Mouse (Mus musculus): ENCODE data around the gene Selenov. TPM values are rescaled to one million over a fixed set of nuclear protein-coding genes. Genes with fewer than 3 reads are reported as not detected.

Gene Selenov
- not detected in 2 replicates for total RNA-seq (2017)

- no peak for ATAC-seq (replicated peaks in 1 of 2; ENCODE audit: insufficient read depth in 1 of 2, low FRiP score in 2 of 2, low TSS enrichment in 1 of 2, low read depth in 1 of 2, poor library complexity in 2 of 2, severe bottlenecking in 2 of 2)
Observed at GRCm38 (mm10) chr7:28290638-28291590, at the start of gene Selenov. TSS of gene Selenov (minus strand) at chr7:28291186.

DNA sequence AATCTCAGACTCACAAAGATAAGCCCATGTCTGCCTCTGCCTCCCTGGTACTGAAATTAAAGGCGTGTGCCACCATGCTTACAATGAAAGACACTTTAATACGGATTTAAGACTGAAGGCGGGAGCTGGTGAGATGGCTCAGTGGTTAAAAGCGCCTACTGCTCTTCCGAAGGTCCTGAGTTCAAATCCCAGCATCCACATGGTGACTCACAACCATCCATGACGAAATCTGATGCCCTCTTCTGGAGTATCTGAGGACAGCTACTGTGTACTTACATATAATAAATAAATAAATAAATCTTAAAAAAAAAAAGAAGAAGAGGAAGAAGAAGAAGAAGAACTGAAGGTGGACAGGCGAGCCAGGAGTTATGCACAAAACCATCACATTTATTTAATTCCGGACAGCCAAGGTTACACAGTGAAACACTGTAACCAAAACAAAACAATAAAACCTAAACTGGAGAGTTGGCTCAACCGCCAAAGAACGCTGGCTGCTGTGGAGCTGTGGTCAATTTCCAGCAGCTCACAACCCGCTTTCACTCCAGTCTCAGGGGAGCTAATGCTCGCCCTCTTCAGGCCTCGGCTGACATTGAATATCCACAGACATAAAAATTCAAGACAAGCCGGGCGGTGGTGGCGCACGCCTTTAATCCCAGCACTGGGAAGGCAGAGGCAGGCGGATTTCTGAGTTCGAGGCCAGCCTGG is 48.4 kb upstream of the Selenov start:
- ATAC-seq (replicated peaks in 1 of 2; ENCODE audit: insufficient read depth in 1 of 2, low FRiP score in 2 of 2, low TSS enrichment in 1 of 2, low read depth in 1 of 2, poor library complexity in 2 of 2, severe bottlenecking in 2 of 2), result peak; percentile 73 to 76; a peak in 3 of 4 replicates

DNA sequence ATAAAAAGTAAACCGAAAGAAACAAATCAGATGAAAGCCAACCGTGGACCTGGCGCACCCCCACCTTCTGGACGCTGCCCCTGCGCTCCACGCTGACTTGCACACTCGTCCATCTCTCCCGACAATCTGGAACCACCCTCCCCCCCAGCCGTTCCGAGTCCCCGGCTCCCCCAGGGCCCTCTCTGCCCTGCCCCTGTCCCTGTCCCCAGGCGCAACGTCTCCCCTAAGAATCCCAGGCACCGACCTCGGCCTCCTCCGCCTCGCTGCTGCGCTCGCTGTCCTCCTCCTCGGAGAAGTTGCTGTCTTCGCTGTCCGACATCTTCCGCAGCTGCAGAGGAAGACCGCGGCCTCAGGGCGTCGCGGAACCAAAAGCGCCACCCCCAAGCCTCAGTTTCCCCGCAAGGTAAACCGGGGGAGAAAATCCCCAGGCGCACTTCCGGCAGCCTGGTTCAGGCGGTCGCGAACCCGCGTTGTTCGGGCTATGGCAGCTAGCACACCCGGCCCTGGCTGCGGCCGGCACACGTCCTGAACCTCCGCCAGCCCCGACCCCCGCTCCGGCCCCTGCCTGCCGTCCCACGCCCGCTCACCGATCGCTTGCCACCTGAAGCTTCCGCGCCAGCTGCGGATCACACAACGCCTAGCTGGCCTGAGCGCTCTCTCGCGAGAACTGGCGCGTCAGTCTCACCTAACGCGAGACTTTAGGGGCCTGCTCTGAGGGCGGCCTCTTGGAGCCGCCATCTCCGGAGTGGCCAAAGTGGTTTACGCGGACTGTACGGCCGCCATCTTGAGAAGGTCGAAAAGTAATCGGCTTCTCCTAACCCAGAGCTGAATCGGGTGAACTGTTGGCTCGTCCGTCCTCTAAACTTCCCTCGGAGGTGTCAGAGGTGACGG is 47.4 kb upstream of the Selenov start, which contains the start of gene Supt5:
TSS of gene Supt5 (minus strand) at position 639 of the 891 bp plus-strand sequence.
- peak; percentile 95 to 97 for ATAC-seq (replicated peaks in 1 of 2; ENCODE audit: insufficient read depth in 1 of 2, low FRiP score in 2 of 2, low TSS enrichment in 1 of 2, low read depth in 1 of 2, poor library complexity in 2 of 2, severe bottlenecking in 2 of 2)

DNA sequence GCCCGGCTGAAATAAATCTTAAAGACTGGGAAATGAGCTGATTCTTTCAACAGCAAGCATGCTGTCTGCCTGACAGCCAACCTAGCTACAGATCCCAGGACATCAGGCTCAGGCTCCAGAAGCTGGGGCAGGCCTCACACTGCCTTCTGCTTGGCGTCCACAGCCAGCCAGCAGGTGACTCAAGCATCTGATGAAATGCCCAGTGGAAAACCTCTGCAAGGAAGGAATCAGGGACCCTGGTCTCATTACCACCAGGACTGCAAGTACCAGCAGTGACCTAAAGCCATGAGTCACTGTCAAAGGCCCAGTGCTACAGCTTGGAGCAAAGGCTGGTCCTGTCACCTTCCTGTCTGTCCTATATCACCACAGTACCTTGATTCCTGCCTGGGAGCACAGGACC is 44.5 kb upstream of the Selenov start:
- ATAC-seq (replicated peaks in 1 of 2; ENCODE audit: insufficient read depth in 1 of 2, low FRiP score in 2 of 2, low TSS enrichment in 1 of 2, low read depth in 1 of 2, poor library complexity in 2 of 2, severe bottlenecking in 2 of 2), result no peak

- ATAC-seq (replicated peaks in 1 of 2; ENCODE audit: insufficient read depth in 1 of 2, low FRiP score in 2 of 2, low TSS enrichment in 1 of 2, low read depth in 1 of 2, poor library complexity in 2 of 2, severe bottlenecking in 2 of 2), result no peak
Observed at GRCm38 (mm10) chr7:28334534-28334933, 43.5 kb upstream of the Selenov start.

GRCm38 (mm10) chr7:28328260-28328659 is 37.3 kb upstream of the Selenov start:
- no peak for ATAC-seq (replicated peaks in 1 of 2; ENCODE audit: insufficient read depth in 1 of 2, low FRiP score in 2 of 2, low TSS enrichment in 1 of 2, low read depth in 1 of 2, poor library complexity in 2 of 2, severe bottlenecking in 2 of 2)

DNA sequence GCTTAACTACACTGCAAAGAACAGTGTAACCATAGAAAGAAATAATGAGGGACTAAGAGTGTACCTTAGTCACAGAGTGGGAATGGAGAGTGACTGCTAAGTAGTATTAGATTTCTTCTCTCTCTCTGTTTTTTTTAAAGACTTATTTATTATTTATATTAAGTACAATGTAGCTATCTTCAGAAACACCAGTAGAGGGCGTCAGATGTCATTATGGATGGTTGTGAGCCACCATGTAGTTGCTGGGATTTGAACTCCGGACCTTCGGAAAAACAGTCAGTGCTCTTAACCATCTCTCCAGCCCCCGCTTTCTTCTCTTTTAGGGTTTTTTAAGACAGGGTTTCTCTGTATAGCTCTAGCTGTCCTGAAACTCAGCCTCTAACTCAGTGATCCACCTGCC is 35.5 kb upstream of the Selenov start:
- ATAC-seq (replicated peaks in 1 of 2; ENCODE audit: insufficient read depth in 1 of 2, low FRiP score in 2 of 2, low TSS enrichment in 1 of 2, low read depth in 1 of 2, poor library complexity in 2 of 2, severe bottlenecking in 2 of 2), result no peak

DNA sequence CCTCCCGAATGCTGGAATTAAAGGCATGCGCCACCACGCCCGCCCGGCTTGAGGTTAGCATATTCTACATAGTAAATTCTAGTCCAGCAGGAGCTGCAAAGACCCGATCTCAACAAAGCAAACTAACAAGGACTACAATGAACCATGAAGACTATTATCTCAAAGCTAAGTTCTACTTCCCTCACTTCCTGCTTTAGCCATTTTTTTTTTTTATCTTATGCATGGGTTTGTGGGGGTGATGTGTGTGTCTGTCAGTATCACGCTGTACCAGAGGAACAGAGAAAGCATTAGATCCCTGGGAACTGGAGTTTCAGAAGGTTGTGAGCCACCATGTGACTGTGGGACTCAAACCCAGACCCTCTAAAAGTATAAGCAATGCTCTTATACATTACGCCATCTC is 34.3 kb upstream of the Selenov start:
- ATAC-seq (replicated peaks in 1 of 2; ENCODE audit: insufficient read depth in 1 of 2, low FRiP score in 2 of 2, low TSS enrichment in 1 of 2, low read depth in 1 of 2, poor library complexity in 2 of 2, severe bottlenecking in 2 of 2), result no peak

- ATAC-seq (replicated peaks in 1 of 2; ENCODE audit: insufficient read depth in 1 of 2, low FRiP score in 2 of 2, low TSS enrichment in 1 of 2, low read depth in 1 of 2, poor library complexity in 2 of 2, severe bottlenecking in 2 of 2), result peak; percentile 85 to 91
Observed at GRCm38 (mm10) chr7:28321974-28322720, 31.2 kb upstream of the Selenov start.

- no peak for ATAC-seq (replicated peaks in 1 of 2; ENCODE audit: insufficient read depth in 1 of 2, low FRiP score in 2 of 2, low TSS enrichment in 1 of 2, low read depth in 1 of 2, poor library complexity in 2 of 2, severe bottlenecking in 2 of 2)
Observed at GRCm38 (mm10) chr7:28318714-28319113, 27.7 kb upstream of the Selenov start.

GRCm38 (mm10) chr7:28318036-28318435 is 27.1 kb upstream of the Selenov start:
- ATAC-seq (replicated peaks in 1 of 2; ENCODE audit: insufficient read depth in 1 of 2, low FRiP score in 2 of 2, low TSS enrichment in 1 of 2, low read depth in 1 of 2, poor library complexity in 2 of 2, severe bottlenecking in 2 of 2), result no peak

DNA sequence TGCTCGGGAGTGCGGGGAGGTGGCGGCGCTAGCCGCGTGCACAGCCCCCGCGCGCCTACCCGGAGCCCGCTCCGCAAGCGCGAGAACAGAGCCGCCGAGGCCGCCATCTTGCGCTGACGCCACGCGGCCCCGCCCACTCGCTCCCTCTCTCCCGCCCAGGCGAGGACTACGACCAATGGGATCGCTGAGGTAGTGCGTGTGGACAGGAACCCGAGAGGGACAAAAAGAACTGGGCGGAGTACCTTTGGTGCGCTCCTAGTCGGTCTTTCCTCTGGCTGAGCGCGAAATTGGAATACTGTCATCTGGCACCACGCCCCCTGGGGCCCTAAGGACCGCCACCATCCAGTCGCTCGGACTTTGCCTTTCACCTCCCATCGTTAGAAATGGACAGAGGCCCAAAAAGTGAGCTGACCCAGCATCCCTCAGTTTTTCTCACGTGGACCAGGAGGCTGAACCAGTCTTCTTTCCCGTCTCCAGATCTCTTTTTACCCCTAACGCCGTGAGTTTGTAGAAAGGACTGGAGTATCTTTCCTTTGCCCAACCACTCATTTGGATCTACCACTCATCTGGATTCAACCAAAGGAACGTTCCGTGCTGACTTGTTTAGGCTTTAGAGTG is 21.0 kb upstream of the Selenov start, which contains the start of gene Timm50:
TSS of gene Timm50 (minus strand) at position 147 of the 618 bp plus-strand sequence.
- peak; percentile 97 to 99 for ATAC-seq (replicated peaks in 1 of 2; ENCODE audit: insufficient read depth in 1 of 2, low FRiP score in 2 of 2, low TSS enrichment in 1 of 2, low read depth in 1 of 2, poor library complexity in 2 of 2, severe bottlenecking in 2 of 2)

DNA sequence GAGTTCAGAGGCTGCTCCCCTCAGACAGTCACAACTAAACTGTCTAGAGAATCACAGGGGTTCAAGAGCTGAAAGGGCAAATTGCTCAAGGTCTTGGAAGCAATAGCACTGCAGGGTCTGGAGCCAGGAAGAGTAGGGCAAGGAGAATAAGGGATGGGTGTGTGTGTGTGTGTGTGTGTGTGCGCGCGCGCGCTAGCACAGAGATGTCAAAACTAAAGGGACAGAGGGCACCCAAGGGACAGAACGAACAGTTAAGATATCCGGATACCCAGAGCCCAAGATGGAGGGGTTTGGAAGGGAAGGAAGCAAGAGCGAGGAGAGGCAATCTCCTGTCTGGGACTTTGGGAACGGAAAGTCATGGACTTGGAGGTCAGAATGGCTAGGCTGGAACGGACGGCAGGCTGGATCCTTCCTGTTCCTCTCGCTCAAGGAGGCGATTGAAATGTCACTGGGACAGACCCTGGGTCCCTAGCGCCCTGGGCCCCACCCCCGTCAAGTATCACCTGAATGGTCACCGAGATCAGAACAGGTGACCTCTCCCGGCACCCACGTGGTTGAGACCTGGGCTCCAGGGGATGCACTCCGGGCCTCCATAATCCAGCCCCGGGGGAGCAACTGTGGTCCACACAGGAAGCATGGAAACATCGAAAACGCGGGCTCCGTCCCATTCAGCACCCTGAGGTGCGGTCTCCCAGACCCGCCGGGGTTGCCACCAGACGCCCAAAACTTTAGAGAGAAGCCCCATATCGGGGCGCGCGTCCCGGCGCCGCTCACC is 20.4 kb upstream of the Selenov start:
- ATAC-seq (replicated peaks in 1 of 2; ENCODE audit: insufficient read depth in 1 of 2, low FRiP score in 2 of 2, low TSS enrichment in 1 of 2, low read depth in 1 of 2, poor library complexity in 2 of 2, severe bottlenecking in 2 of 2), result peak in 1 of 2 experiments; percentile 14; a peak in 2 of 4 replicates

DNA sequence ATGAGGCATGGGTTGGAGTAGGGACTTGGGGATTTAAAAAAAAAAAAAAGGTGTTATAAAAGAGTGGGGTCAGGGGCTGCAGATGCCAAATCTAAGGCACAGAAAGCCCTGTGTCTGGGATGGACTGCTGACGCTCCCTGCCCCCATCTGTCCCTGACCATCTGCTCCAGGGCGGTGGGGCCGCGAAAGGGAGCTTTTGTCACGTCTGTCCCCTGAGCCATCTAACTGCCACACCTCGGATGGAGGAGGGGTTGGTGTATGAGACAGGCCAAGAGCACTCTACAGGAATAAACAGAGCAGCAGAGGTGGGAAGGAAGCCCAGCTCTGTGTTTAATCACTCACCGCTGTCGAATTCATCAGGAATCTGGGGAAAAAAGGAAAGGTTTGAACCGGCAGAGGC is 18.8 kb upstream of the Selenov start:
- ATAC-seq (replicated peaks in 1 of 2; ENCODE audit: insufficient read depth in 1 of 2, low FRiP score in 2 of 2, low TSS enrichment in 1 of 2, low read depth in 1 of 2, poor library complexity in 2 of 2, severe bottlenecking in 2 of 2), result no peak

DNA sequence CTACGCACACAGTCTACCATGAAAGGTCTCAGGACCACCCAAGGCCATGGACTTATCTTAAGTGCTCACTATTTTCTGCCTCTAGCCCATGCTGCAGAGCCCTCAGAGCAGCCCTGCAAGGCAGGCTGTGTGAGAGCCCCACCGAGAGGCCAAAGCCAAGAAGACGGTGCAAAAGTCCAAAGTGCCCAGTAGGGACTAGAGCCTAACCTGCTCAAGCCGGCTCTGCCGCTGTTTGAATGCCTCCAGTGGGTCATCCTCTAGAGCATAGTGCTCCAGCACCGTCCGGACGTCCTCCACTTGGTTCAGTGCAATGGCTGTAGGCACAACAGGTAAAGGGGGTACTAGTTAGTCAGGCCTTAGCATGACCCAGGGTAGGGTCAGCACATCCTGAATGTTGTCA is 15.2 kb upstream of the Selenov start:
- no peak for ATAC-seq (replicated peaks in 1 of 2; ENCODE audit: insufficient read depth in 1 of 2, low FRiP score in 2 of 2, low TSS enrichment in 1 of 2, low read depth in 1 of 2, poor library complexity in 2 of 2, severe bottlenecking in 2 of 2)

DNA sequence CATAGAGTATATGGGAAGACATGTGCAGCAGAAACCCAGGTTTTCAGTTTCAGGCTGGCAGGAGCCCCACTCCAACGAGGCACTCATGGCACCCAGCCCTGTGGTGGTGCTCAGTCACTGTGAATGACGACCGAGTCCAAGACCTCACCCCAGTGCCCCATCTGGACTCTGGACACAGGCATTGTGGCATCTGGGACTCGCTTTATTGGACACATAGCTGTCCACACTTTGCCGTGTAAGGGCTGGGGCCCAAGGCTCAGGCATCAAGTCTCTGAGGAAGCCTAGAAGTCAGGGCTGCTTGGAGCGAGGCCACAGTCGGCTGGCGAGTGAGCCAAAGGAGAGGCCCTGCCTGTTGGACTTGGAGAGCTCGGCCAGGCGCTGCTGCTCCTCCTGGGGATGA is 14.7 kb upstream of the Selenov start:
- ATAC-seq (replicated peaks in 1 of 2; ENCODE audit: insufficient read depth in 1 of 2, low FRiP score in 2 of 2, low TSS enrichment in 1 of 2, low read depth in 1 of 2, poor library complexity in 2 of 2, severe bottlenecking in 2 of 2), result no peak

Measured in hematopoietic stem cell, adult 5-6 weeks (primary cell).